Mouse (Mus musculus): ENCODE data around the gene Mpped2.

GRCm38 (mm10) chr2:106837241-106837640 lies 144.2 kb downstream of the Mpped2 start:
- TF ChIP-seq CTCF (IDR thresholded peaks at IDR 0.05; ENCODE audit: low read depth) (no peak), EP300 (IDR thresholded peaks at IDR 0.05; ENCODE audit: low read depth) (no peak)

All from liver, postnatal 0 days (tissue).